Mouse (Mus musculus) MEL (cell line): ENCODE data around the gene Mbd3. TPM values are rescaled to one million over a fixed set of nuclear protein-coding genes. Genes with fewer than 3 reads are reported as not detected.

ENCODE experiments used
- DNase-seq: peaks from one replicate; pipeline ENCODE4 v3.0.0; 2011; ENCODE audit warnings: low read depth, low spot score
- H3K27ac ChIP-seq: 2 replicates; pipeline ENCODE4 v1.5.1; 2012; ENCODE audit warnings: low read depth, mild to moderate bottlenecking, control low read depth, low read length, moderate library complexity; ENCODE audit not compliant: control insufficient read depth
- H3K27me3 ChIP-seq, 2 experiments: fragments of 150-350 bp in 1 of 2; sonication (generic) in 1 of 2; 2 replicates each; pipeline ENCODE4 v1.6.1; 2012; ENCODE audit warnings: low read length in 2 of 2, mild to moderate bottlenecking in 2 of 2, improper control_type of control experiment in 1 of 2, moderate library complexity in 1 of 2; ENCODE audit not compliant: insufficient read depth in 2 of 2, control insufficient read depth in 1 of 2
- H3K36me3 ChIP-seq, 2 experiments: 2 replicates each; pipeline ENCODE4 v1.6.1; 2012 to 2014; ENCODE audit warnings: low read length in 2 of 2, improper control_type of control experiment in 1 of 2, inconsistent platforms in 1 of 2, mild to moderate bottlenecking in 1 of 2; ENCODE audit not compliant: insufficient read depth in 2 of 2, control insufficient read depth in 1 of 2
- H3K4me1 ChIP-seq, 2 experiments: fragments of 150-350 bp in 1 of 2; sonication (generic) in 1 of 2; 2 replicates each; pipeline ENCODE4 v1.6.1; 2012; ENCODE audit warnings: low read length in 2 of 2, improper control_type of control experiment in 1 of 2, mild to moderate bottlenecking in 1 of 2; ENCODE audit not compliant: insufficient read depth in 2 of 2, control insufficient read depth in 1 of 2
- H3K4me3 ChIP-seq, 2 experiments: fragments of 150-350 bp in 1 of 2; sonication (generic) in 1 of 2; 2 replicates each; pipeline ENCODE4 v1.5.1; 2012; ENCODE audit warnings: low read depth in 2 of 2, low read length in 2 of 2, mild to moderate bottlenecking in 2 of 2, moderate library complexity in 2 of 2, control low read depth in 1 of 2, improper control_type of control experiment in 1 of 2; ENCODE audit not compliant: control insufficient read depth in 1 of 2, insufficient read depth in 1 of 2
- H3K79me2 ChIP-seq: 2 replicates; pipeline ENCODE4 v1.6.1; 2012; ENCODE audit warnings: mild to moderate bottlenecking, low read length, moderate library complexity; ENCODE audit not compliant: control insufficient read depth, poor library complexity, insufficient read depth
- H3K9ac ChIP-seq: 2 replicates; pipeline ENCODE4 v1.6.1; 2012; ENCODE audit warnings: low read depth, mild to moderate bottlenecking, control low read depth, low read length, moderate library complexity; ENCODE audit not compliant: control insufficient read depth, poor library complexity, severe bottlenecking
- H3K9me3 ChIP-seq: fragments of 150-350 bp; sonication (generic); replicated peaks from 2 replicates; pipeline ENCODE4 v1.6.1; 2012; ENCODE audit warnings: mild to moderate bottlenecking, low read length, improper control_type of control experiment, moderate library complexity; ENCODE audit not compliant: insufficient read depth
- BHLHE40 ChIP-seq: IDR thresholded peaks from 2 replicates; pipeline ENCODE4 v1.6.1; 2012; ENCODE audit warnings: low read depth, mild to moderate bottlenecking, inconsistent platforms, low read length, improper control_type of control experiment, borderline replicate concordance
- CHD1 ChIP-seq: IDR thresholded peaks from 2 replicates; pipeline ENCODE4 v1.6.1; 2012; ENCODE audit warnings: low read depth, mild to moderate bottlenecking, inconsistent platforms, low read length, improper control_type of control experiment
- CHD2 ChIP-seq: IDR thresholded peaks from 2 replicates; pipeline ENCODE4 v1.6.1; 2011; ENCODE audit warnings: low read length, improper control_type of control experiment
- CTCF ChIP-seq, 3 experiments: IDR thresholded peaks in 2 of 3; conservative IDR thresholded peaks in 1 of 3; 2 replicates each; pipeline ENCODE4 v1.5.1; 2011 to 2012; ENCODE audit warnings: low read length in 3 of 3, low read depth in 2 of 3, mild to moderate bottlenecking in 2 of 3, improper control_type of control experiment in 1 of 3, inconsistent platforms in 1 of 3, mixed read lengths in 1 of 3, moderate library complexity in 1 of 3; ENCODE audit not compliant: control insufficient read depth in 1 of 3, insufficient read depth in 1 of 3, poor library complexity in 1 of 3, severe bottlenecking in 1 of 3
- E2F4 ChIP-seq: IDR thresholded peaks from 2 replicates; pipeline ENCODE4 v1.6.1; 2011; ENCODE audit warnings: low read depth, low read length, improper control_type of control experiment, borderline replicate concordance
- ELF1 ChIP-seq: IDR thresholded peaks from 2 replicates; pipeline ENCODE4 v1.6.1; 2014; ENCODE audit warnings: low read depth, mild to moderate bottlenecking, inconsistent platforms, low read length, improper control_type of control experiment, moderate library complexity
- EP300 ChIP-seq, 2 experiments: IDR thresholded peaks; 2 replicates each; pipeline ENCODE4 v1.6.1; 2011; ENCODE audit warnings: improper control_type of control experiment in 2 of 2, low read length in 2 of 2, low read depth in 1 of 2, mild to moderate bottlenecking in 1 of 2
- ETS1 ChIP-seq: IDR thresholded peaks from 2 replicates; pipeline ENCODE4 v1.6.1; 2012; ENCODE audit warnings: low read depth, mild to moderate bottlenecking, inconsistent platforms, low read length, improper control_type of control experiment, moderate library complexity
- GABPA ChIP-seq: IDR thresholded peaks from 2 replicates; pipeline ENCODE4 v1.6.1; 2012; ENCODE audit warnings: low read depth, mild to moderate bottlenecking, inconsistent platforms, low read length, improper control_type of control experiment, moderate library complexity
- GATA1 ChIP-seq: IDR thresholded peaks from 2 replicates; pipeline ENCODE4 v1.6.1; 2011; ENCODE audit warnings: low read depth, low read length, improper control_type of control experiment
- MAFK ChIP-seq: IDR thresholded peaks from 2 replicates; pipeline ENCODE4 v1.6.1; 2011; ENCODE audit warnings: low read depth, mild to moderate bottlenecking, low read length, improper control_type of control experiment, borderline replicate concordance
- MAX ChIP-seq: IDR thresholded peaks from 2 replicates; pipeline ENCODE4 v1.6.1; 2011; ENCODE audit warnings: low read length, improper control_type of control experiment
- MAZ ChIP-seq: IDR thresholded peaks from 2 replicates; pipeline ENCODE4 v1.6.1; 2012; ENCODE audit warnings: low read depth, mild to moderate bottlenecking, inconsistent platforms, low read length, improper control_type of control experiment
- MEF2A ChIP-seq: IDR thresholded peaks from 2 replicates; pipeline ENCODE4 v1.6.1; 2014; ENCODE audit warnings: low read depth, mild to moderate bottlenecking, inconsistent platforms, low read length, improper control_type of control experiment; ENCODE audit not compliant: poor library complexity, insufficient replicate concordance, severe bottlenecking; ENCODE audit errors: extremely low read depth
- MXI1 ChIP-seq: IDR thresholded peaks from 2 replicates; pipeline ENCODE4 v1.6.1; 2011; ENCODE audit warnings: mild to moderate bottlenecking, low read depth, low read length, improper control_type of control experiment
- MYB ChIP-seq: IDR thresholded peaks from 2 replicates; pipeline ENCODE4 v1.6.1; 2011; ENCODE audit warnings: mild to moderate bottlenecking, low read depth, low read length, improper control_type of control experiment
- MYC ChIP-seq: IDR thresholded peaks from 2 replicates; pipeline ENCODE4 v1.6.1; 2011; ENCODE audit warnings: low read depth, mild to moderate bottlenecking, low read length, improper control_type of control experiment, moderate library complexity
- NELFE ChIP-seq: IDR thresholded peaks from 2 replicates; pipeline ENCODE4 v1.6.1; 2011; ENCODE audit warnings: low read depth, low read length, improper control_type of control experiment
- NRF1 ChIP-seq: IDR thresholded peaks from 2 replicates; pipeline ENCODE4 v1.6.1; 2014; ENCODE audit warnings: low read depth, mild to moderate bottlenecking, inconsistent platforms, low read length, improper control_type of control experiment, moderate library complexity; ENCODE audit not compliant: poor library complexity, insufficient read depth, severe bottlenecking
- POLR2A ChIP-seq, 2 experiments: IDR thresholded peaks; 2 replicates each; pipeline ENCODE4 v1.6.1; 2011 to 2012; ENCODE audit warnings: low read length in 2 of 2, mild to moderate bottlenecking in 2 of 2, control low read depth in 1 of 2, improper control_type of control experiment in 1 of 2, low read depth in 1 of 2, moderate library complexity in 1 of 2; ENCODE audit not compliant: control insufficient read depth in 1 of 2, insufficient read depth in 1 of 2, poor library complexity in 1 of 2
- POLR2AphosphoS2 ChIP-seq: IDR thresholded peaks from 2 replicates; pipeline ENCODE4 v1.6.1; 2011; ENCODE audit warnings: low read length, improper control_type of control experiment
- POLR2AphosphoS5 ChIP-seq: IDR thresholded peaks from 2 replicates; pipeline ENCODE4 v1.6.1; 2012; ENCODE audit warnings: low read depth, borderline replicate concordance, mild to moderate bottlenecking, inconsistent platforms, low read length, moderate library complexity, mixed read lengths
- RAD21 ChIP-seq: IDR thresholded peaks from 2 replicates; pipeline ENCODE4 v1.6.1; 2011; ENCODE audit warnings: mild to moderate bottlenecking, low read depth, low read length, improper control_type of control experiment
- RCOR1 ChIP-seq: IDR thresholded peaks from 2 replicates; pipeline ENCODE4 v1.6.1; 2012; ENCODE audit warnings: low read depth, mild to moderate bottlenecking, inconsistent platforms, low read length, improper control_type of control experiment
- SIN3A ChIP-seq: IDR thresholded peaks from 2 replicates; pipeline ENCODE4 v1.6.1; 2012; ENCODE audit warnings: low read length, improper control_type of control experiment, inconsistent platforms
- SMC3 ChIP-seq: IDR thresholded peaks from 2 replicates; pipeline ENCODE4 v1.6.1; 2011; ENCODE audit warnings: low read depth, low read length, improper control_type of control experiment
- TAL1 ChIP-seq: IDR thresholded peaks from 2 replicates; pipeline ENCODE4 v1.6.1; 2012; ENCODE audit warnings: mild to moderate bottlenecking, inconsistent platforms, low read length, moderate library complexity, mixed read lengths
- TCF12 ChIP-seq: IDR thresholded peaks from 2 replicates; pipeline ENCODE4 v1.6.1; 2014; ENCODE audit warnings: low read depth, mild to moderate bottlenecking, inconsistent platforms, low read length, improper control_type of control experiment, moderate library complexity
- UBTF ChIP-seq: IDR thresholded peaks from 2 replicates; pipeline ENCODE4 v1.6.1; 2012; ENCODE audit warnings: low read depth, mild to moderate bottlenecking, inconsistent platforms, low read length, improper control_type of control experiment, moderate library complexity, borderline replicate concordance; ENCODE audit not compliant: insufficient read depth
- USF1 ChIP-seq: IDR thresholded peaks from 2 replicates; pipeline ENCODE4 v1.6.1; 2014; ENCODE audit warnings: low read depth, mild to moderate bottlenecking, inconsistent platforms, low read length, improper control_type of control experiment, moderate library complexity
- ZKSCAN1 ChIP-seq: IDR thresholded peaks from 2 replicates; pipeline ENCODE4 v1.6.1; 2012; ENCODE audit warnings: low read depth, mild to moderate bottlenecking, inconsistent platforms, low read length, improper control_type of control experiment, moderate library complexity
- ZMIZ1 ChIP-seq: IDR thresholded peaks from 2 replicates; pipeline ENCODE4 v1.6.1; 2012; ENCODE audit warnings: low read depth, mild to moderate bottlenecking, inconsistent platforms, low read length, improper control_type of control experiment, moderate library complexity
- polyA plus RNA-seq, 2 experiments: library from polyadenylated mRNA; stranded (reverse) in 1 of 2; unstranded in 1 of 2; fragments of >175 nt in 1 of 2; fragments of >200 nt in 1 of 2; gene quantifications; 2 replicates each; pipeline versions ENCODE4 v1.2.1 to v1.2.4; 2012; ENCODE audit warnings: low replicate concordance in 2 of 2, low read depth in 1 of 2; ENCODE audit not compliant: insufficient read length in 2 of 2, insufficient read depth in 1 of 2, missing spikeins in 1 of 2
- total RNA-seq: library from RNA; depleted of rRNA; stranded (reverse); fragments of 300-350 nt; gene quantifications from 2 replicates; pipeline ENCODE4 v1.2.3, GENCODE M21; 2012

The Mbd3 gene
- total and polyA plus RNA-seq, 3 experiments = 81.4 to 289 TPM; not detected in 1

DNA sequence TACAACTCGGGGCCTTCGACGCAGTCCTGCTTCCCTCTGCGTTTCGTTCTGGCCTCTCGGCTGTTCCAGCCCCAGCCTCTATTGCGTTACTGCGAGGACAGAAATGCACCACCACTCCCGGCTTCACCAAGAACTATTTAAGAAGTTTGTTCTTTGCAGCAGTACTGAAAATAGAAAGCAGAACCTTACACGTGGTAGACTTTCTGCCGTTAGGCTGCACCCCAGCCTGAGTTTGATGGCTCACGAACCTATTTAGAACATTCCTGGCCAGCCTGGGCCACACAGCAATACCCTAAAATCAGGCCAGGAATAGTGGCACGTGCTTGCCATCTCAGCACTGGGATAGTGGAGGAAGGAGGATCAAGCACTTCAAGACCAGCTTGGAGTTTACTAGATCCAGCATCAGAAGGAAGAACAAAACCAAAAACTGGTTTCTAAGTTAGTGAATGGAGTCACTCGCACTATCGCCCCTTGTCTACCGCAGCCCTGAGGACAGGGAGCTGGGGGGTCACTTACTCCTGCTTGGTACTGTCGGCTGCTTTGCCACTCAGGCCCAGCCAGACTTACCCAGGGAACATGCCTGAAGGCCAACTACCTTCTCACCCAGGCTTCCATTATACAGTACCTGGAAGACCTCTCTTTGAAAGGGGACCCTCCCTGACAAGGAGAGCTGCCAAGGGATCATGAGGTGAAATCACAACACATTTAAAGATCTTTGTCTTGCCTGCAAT lies 788 bp upstream of the Mbd3 start (continued):
- TF ChIP-seq ZKSCAN1 (0 out of 2 replicates have a peak, but pooled peaks have one; percentile 56), EP300 (IDR thresholded peaks at IDR 0.05; ENCODE audit: low read depth in 1 of 2, low read length in 2 of 2) (no peak), SIN3A (peak; percentile 26), MYB (no peak), TCF12 (no peak), MAZ (no peak), E2F4 (no peak), CHD2 (no peak)

DNA sequence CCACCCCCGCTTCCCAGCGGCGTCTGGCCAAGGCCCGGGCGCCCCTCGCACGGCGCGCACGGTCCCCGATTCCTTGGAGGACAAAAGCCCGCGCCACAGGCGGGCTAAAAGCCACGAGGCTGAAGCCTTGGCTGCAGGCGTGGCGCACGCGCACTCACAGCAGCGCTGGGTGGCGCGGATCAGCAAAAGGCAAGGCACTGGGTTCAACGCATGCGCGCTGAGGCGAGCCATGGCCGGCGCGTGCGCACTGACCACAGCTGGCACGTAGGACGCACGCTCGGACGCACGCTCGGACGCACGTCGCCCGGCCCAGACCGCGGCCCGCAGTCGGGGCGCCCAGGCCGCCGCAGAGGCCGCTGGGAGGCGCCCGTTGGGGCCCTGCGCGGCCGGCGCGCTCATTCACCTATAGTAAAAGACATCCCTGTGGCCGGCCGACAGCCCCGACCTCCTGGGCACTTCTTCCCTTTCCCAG lies 595 bp downstream of the Mbd3 start:
- H3K27me3 ChIP-seq = no peaks in the 10 kb centered on the region
- DNase-seq = peak; percentile 98
- peak overlapping the region; percentile 93 for H3K27ac ChIP-seq
- peak overlapping the region; percentile 98 for H3K9ac ChIP-seq
- H3K4me1 ChIP-seq = peaks cover 0 to 26% of the 10 kb centered on the region in 2 experiments; a peak in 3 of 4 replicates
- peaks cover 12 to 21% of the 10 kb centered on the region in 2 experiments for H3K36me3 ChIP-seq
- H3K9me3 ChIP-seq = no peaks in the 10 kb centered on the region
- H3K79me2 ChIP-seq = peaks cover 30% of the 10 kb centered on the region
- H3K4me3 ChIP-seq = peak overlapping the region; percentile 69 to 74
- peak; percentile 74 for TF ChIP-seq POLR2AphosphoS2
- TF ChIP-seq SIN3A = peak; percentile 76
- TF ChIP-seq CTCF (IDR thresholded peaks at IDR 0.05 in 2 of 3, conservative IDR thresholded peaks at IDR 0.05 in 1 of 3; ENCODE audit: control insufficient read depth in 1 of 3, insufficient read depth in 1 of 3, low read depth in 2 of 3, low read length in 3 of 3, poor library complexity in 1 of 3, severe bottlenecking in 1 of 3) = no peak
- TF ChIP-seq SMC3 = no peak
- 0 out of 2 replicates have a peak, but pooled peaks have one; percentile 10 for TF ChIP-seq MYB
- TF ChIP-seq MYC = peak; percentile 92
- peak; percentile 94 for TF ChIP-seq ZMIZ1
- peak; percentile 95 for TF ChIP-seq NELFE
- TF ChIP-seq CHD2 = no peak
- TF ChIP-seq BHLHE40 = no peak
- no peak for TF ChIP-seq ETS1
- peak; percentile 96 for TF ChIP-seq MAX
- TF ChIP-seq USF1 = peak; percentile 45
- 0 out of 4 replicates have a peak, but pooled peaks of 1 of the 2 experiments have one; percentile 14 for TF ChIP-seq EP300 (IDR thresholded peaks at IDR 0.05; ENCODE audit: low read depth in 1 of 2, low read length in 2 of 2)
- no peak for TF ChIP-seq POLR2AphosphoS5
- no peak for TF ChIP-seq TAL1
- no peak for TF ChIP-seq GATA1
- no peak for TF ChIP-seq CHD1
- no peak for TF ChIP-seq ZKSCAN1
- peak; percentile 80 to 85 for TF ChIP-seq POLR2A (IDR thresholded peaks at IDR 0.05; ENCODE audit: control insufficient read depth in 1 of 2, insufficient read depth in 1 of 2, low read depth in 1 of 2, low read length in 2 of 2, poor library complexity in 1 of 2)
- TF ChIP-seq MXI1 = peak; percentile 90
- peak; percentile 47; the same call in 1 of the 2 replicates for TF ChIP-seq MEF2A
- TF ChIP-seq GABPA = no peak
- peak; percentile 93 for TF ChIP-seq NRF1
- TF ChIP-seq MAZ = no peak
- TF ChIP-seq UBTF = no peak
- TF ChIP-seq RAD21 = no peak
- peak; percentile 64 for TF ChIP-seq TCF12
- no peak for TF ChIP-seq RCOR1
- TF ChIP-seq E2F4 = peak; percentile 62; the same call in 1 of the 2 replicates
- TF ChIP-seq ELF1 = no peak
- TF ChIP-seq MAFK = no peak
